Mouse (Mus musculus) inflammation-experienced regulatory T-cells, adult 6 months (primary cell): Measurements from ENCODE around the gene Btnl1. TPM values are rescaled to one million over a fixed set of nuclear protein-coding genes. Genes with fewer than 3 reads are reported as not detected.

ENCODE experiments used
- ATAC-seq: one replicate; pipeline ENCODE4 v1.8.0; 2017
- polyA plus RNA-seq, 3 experiments: library from polyadenylated mRNA; unstranded; fragments of 100-300 nt; shearing (Covaris generic); gene quantifications; one replicate each; pipeline ENCODE4 v1.2.1; 2017

Gene Btnl1
- not detected for polyA plus RNA-seq

GRCm38 (mm10) chr17:34376847-34377246 is at the start of gene Btnl1:
Gene Btnl1 (plus strand): TSS chr17:34377132.
- ATAC-seq, result no peak

- peak; percentile 82 for ATAC-seq
Observed at GRCm38 (mm10) chr17:34329807-34330206, 47.1 kb upstream of the Btnl1 start.

GRCm38 (mm10) chr17:34331200-34331599 is 45.7 kb upstream of the Btnl1 start:
- ATAC-seq, result no peak

GRCm38 (mm10) chr17:34340619-34341402 is 36.1 kb upstream of the Btnl1 start:
- ATAC-seq, result no peak

GRCm38 (mm10) chr17:34344882-34345281 is 32.0 kb upstream of the Btnl1 start:
- ATAC-seq, result no peak

- no peak for ATAC-seq
Observed at GRCm38 (mm10) chr17:34345486-34345885, 31.4 kb upstream of the Btnl1 start.

- no peak for ATAC-seq
Observed at GRCm38 (mm10) chr17:34346041-34346440, 30.9 kb upstream of the Btnl1 start.

- ATAC-seq, result peak; percentile 97
Observed at GRCm38 (mm10) chr17:34347606-34348308, 29.2 kb upstream of the Btnl1 start.

GRCm38 (mm10) chr17:34349429-34349828 is 27.5 kb upstream of the Btnl1 start:
- ATAC-seq, result no peak

- ATAC-seq, result no peak
Observed at GRCm38 (mm10) chr17:34354539-34354938, 22.4 kb upstream of the Btnl1 start, which contains the start of gene Btnl2. Gene Btnl2 (plus strand): TSS chr17:34354822.

GRCm38 (mm10) chr17:34354940-34355339 is 22.0 kb upstream of the Btnl1 start:
- peak; percentile 79 for ATAC-seq

- ATAC-seq, result no peak
Observed at GRCm38 (mm10) chr17:34362954-34363546, 13.9 kb upstream of the Btnl1 start.

GRCm38 (mm10) chr17:34363676-34364310 is 13.1 kb upstream of the Btnl1 start:
- ATAC-seq, result no peak

GRCm38 (mm10) chr17:34365031-34365430 is 11.9 kb upstream of the Btnl1 start:
- ATAC-seq, result no peak

GRCm38 (mm10) chr17:34370563-34370962 is 6.4 kb upstream of the Btnl1 start:
- ATAC-seq, result no peak

GRCm38 (mm10) chr17:34373055-34373709 is 3.8 kb upstream of the Btnl1 start:
- ATAC-seq, result no peak

- no peak for ATAC-seq
Observed at GRCm38 (mm10) chr17:34377450-34378209, 698 bp downstream of the Btnl1 start.

- ATAC-seq, result no peak
Observed at GRCm38 (mm10) chr17:34378716-34379115, 1.8 kb downstream of the Btnl1 start.

- no peak for ATAC-seq
Observed at GRCm38 (mm10) chr17:34379451-34379850, 2.5 kb downstream of the Btnl1 start.

- ATAC-seq, result no peak
Observed at GRCm38 (mm10) chr17:34381876-34382275, 4.9 kb downstream of the Btnl1 start.

- ATAC-seq, result no peak
Observed at GRCm38 (mm10) chr17:34383212-34383611, 6.3 kb downstream of the Btnl1 start.

- no peak for ATAC-seq
Observed at GRCm38 (mm10) chr17:34384699-34385098, 7.8 kb downstream of the Btnl1 start.
